Mouse (Mus musculus) spleen, postnatal 0 days (tissue): ENCODE data around the gene Ppp2r5c. TPM values are rescaled to one million over a fixed set of nuclear protein-coding genes. Genes with fewer than 3 reads are reported as not detected.

ENCODE experiments used
- polyA plus RNA-seq: library from polyadenylated mRNA; unstranded; fragments of >200 nt; fragmentation: Nextera tagmentation; extraction: Ambion mirVana; gene quantifications from 2 replicates; pipeline ENCODE4 v1.2.1, GENCODE M21; 2015

Ppp2r5c gene
- polyA plus RNA-seq: 107 TPM in 2 replicates

DNA sequence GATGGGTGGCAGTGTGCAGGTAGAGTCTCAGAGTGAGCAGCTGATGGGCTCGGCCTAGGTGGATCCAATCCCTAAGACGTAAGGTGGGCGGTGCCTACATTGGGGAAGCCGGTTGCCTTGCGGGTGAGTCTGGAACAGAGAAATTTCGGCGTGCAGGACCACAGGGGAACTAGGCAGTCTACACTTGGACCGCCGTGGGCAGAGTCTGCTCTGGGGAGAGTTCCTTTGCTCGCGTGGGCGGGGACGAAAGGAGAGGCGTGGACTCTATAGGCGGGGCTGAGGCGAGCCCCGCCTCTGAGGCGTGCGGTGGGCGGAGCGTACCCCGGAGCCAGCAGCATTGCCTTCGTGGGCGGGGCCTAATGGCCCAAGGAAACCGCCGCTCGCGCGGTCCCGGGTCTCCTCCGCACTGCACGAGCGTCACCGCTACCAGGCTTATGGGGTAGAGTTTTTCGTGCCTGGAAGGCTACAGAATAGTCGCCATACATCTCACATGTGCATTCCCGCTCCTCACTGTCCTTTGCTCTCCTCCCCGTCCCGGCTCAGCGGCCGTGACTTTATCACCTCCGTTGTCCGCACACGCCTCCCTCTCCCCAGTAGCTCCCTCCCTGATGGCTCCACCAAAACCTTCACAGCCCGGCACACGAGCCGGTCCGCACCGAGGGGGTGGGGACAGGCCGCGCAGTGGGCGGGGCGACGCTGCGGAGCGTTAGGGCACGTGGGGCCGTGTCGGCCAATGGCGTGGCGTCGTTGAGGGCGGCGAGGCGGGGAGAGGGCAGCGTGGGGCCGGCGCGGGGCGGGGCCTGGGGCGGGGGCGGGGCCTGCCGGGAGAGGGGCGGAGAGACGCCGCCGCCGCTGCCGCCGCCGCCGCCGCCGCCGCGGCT is at the start of gene Ppp2r5c:
Ppp2r5c (plus strand) TSS at position 831 of the 881 bp plus-strand sequence.

GRCm38 (mm10) chr12:110601241-110602218 is 154.6 kb downstream of the Ppp2r5c start, which contains the start of gene Dync1h1:
Gene Dync1h1, plus strand, starts transcription at chr12:110601452.

Other genes with a start within 250 kb of the Ppp2r5c start
- gene Dio3, start 168.1 kb upstream of the Ppp2r5c start, polyA plus RNA-seq: 0.10 TPM in 1 of 2 replicates, not detected in the other
- gene Dync1h1, start 154.3 kb downstream of the Ppp2r5c start, polyA plus RNA-seq: 16.0 and 20.2 TPM in 2 replicates
- gene 1700001K19Rik, start 235.5 kb downstream of the Ppp2r5c start, polyA plus RNA-seq: 0.17 TPM in 1 of 2 replicates, not detected in the other